Mouse (Mus musculus) embryonic facial prominence, embryonic 10.5 days (tissue): ENCODE results near the gene Klhl33. TPM values are rescaled to one million over a fixed set of nuclear protein-coding genes. Genes with fewer than 3 reads are reported as not detected.
"Not testable (repeated sequence)": the region's sequence is repeated elsewhere in the genome, so short reads cannot be mapped to it uniquely, and the experiment has no call there.

Experiments
- DNase-seq: peaks from one replicate; pipeline ENCODE4 v3.0.0-alpha.2; 2017; ENCODE audit warnings: low spot score
- H3K27ac ChIP-seq: fragments of 300-500 bp; sonication (generic); replicated peaks from 2 replicates; pipeline ENCODE4 v1.5.1; 2016; ENCODE audit warnings: mild to moderate bottlenecking
- H3K27me3 ChIP-seq: fragments of 300-500 bp; sonication (generic); replicated peaks from 2 replicates; pipeline ENCODE4 v1.6.1; 2016; ENCODE audit warnings: low read depth, mild to moderate bottlenecking; ENCODE audit not compliant: poor library complexity, severe bottlenecking
- H3K36me3 ChIP-seq: fragments of 300-500 bp; sonication (generic); replicated peaks from 2 replicates; pipeline ENCODE4 v1.6.1; 2016; ENCODE audit warnings: mild to moderate bottlenecking, moderate library complexity
- H3K4me1 ChIP-seq: fragments of 300-500 bp; sonication (generic); 2 replicates; pipeline ENCODE4 v1.6.1; 2016
- H3K4me3 ChIP-seq: fragments of 300-500 bp; sonication (generic); 2 replicates; pipeline ENCODE4 v1.5.1; 2016; ENCODE audit warnings: mild to moderate bottlenecking, moderate library complexity
- H3K9me3 ChIP-seq: fragments of 300-500 bp; sonication (generic); 2 replicates; pipeline ENCODE4 v1.6.1; 2016; ENCODE audit warnings: mild to moderate bottlenecking
- WGBS: fragments of 180-500 bp; shearing (Covaris S2); methylation state at CpG from one replicate; pipeline ENCODE4 v1.1.7; 2016; 5-methylcytosine and 5-hydroxymethylcytosine counted together
- polyA plus RNA-seq: library from polyadenylated mRNA; unstranded; fragments of >200 nt; fragmentation: Nextera tagmentation; extraction: Ambion mirVana; gene quantifications from 2 replicates; pipeline ENCODE4 v1.2.1, GENCODE M21; 2016

Klhl33 gene
- polyA plus RNA-seq, 1 experiment from 2014 or later: 0.19 TPM

DNA sequence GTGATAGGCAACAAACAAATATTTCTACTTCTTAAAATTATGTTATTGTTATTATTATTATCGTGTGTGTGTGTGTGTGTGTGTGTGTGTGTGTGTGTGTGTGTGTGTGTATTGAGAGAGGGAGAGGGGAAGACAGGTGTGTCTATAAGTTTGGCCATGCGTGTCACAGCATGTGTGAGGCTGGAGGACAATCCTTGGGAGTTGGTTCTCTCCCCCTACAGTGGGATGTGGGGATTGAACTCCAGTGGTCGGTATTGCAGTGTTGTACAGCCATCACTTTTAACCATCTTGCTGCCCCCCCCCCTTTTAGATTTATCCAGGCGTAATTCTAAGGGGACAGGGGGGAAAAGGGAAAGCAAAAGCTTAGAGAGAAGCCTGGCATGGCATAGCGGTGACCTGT, 28.7 kb downstream of the Klhl33 start:
- no peaks in the 10 kb centered on the region for H3K9me3 ChIP-seq
- no peaks in the 10 kb centered on the region for H3K27me3 ChIP-seq
- H3K4me1 ChIP-seq: peaks cover 11% of the 10 kb centered on the region
- no peak overlapping the region for H3K27ac ChIP-seq
- no peak for DNase-seq
- no peaks in the 10 kb centered on the region for H3K36me3 ChIP-seq
- WGBS: 92% methylated on average over 5 of the region's 5 CpGs
- H3K4me3 ChIP-seq: no peak overlapping the region

DNA sequence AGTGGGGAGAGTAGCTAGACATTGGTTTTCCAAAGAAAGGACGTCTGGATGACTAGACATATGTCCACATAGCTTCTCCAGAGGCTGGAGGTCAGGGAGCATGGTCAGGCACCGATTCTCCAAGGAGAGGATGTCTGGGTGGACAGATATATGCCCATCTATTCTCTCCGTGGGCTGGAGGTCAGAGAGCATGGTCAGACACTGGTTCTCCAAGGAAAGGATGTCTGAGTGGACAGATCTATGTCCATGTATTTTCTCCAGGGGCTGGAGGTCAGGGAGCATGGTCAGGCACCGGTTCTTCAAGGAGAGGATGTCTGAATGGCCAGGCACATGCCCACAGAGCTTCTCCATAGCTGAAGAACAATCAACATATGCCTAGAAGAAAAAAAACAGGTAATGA, 29.1 kb downstream of the Klhl33 start:
- Histone ChIP-seq H3K27me3 (no peaks in the 10 kb centered on the region), H3K9me3 (no peaks in the 10 kb centered on the region), H3K27ac (no peak overlapping the region), H3K4me1 (peaks cover 11% of the 10 kb centered on the region), H3K36me3 (no peaks in the 10 kb centered on the region; the same call in 1 of the 2 replicates), H3K4me3 (no peak overlapping the region)
- WGBS: 77% methylated on average over 4 of the region's 4 CpGs
- no peak for DNase-seq

DNA sequence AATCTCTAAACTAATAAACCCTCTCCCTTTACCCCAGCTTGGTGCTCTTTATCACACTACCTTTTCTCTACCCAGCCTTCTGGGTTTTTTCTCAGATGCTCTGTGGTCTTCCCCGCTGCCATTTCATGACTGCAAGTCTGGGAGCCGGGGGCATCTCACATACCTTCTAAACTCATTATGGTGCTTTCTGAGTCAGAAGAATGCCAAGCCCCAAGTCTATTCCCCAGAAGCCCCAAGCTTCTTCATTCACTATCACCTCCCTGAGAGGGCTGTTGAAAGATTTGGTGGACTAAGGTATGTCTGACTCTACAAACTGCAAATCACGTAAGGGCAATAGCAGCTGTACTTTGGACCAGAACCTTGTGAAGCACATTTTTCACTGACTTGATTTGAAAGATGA, 30.3 kb downstream of the Klhl33 start:
- no peak overlapping the region for H3K27ac ChIP-seq
- H3K4me1 ChIP-seq: peaks cover 11% of the 10 kb centered on the region
- no peak overlapping the region for H3K4me3 ChIP-seq
- H3K27me3 ChIP-seq: no peaks in the 10 kb centered on the region
- DNase-seq: no peak
- H3K9me3 ChIP-seq: no peaks in the 10 kb centered on the region
- H3K36me3 ChIP-seq: peaks cover 8% of the 10 kb centered on the region
- 91% methylated on average over 3 of the region's 3 CpGs for WGBS

- not testable (repeated sequence) for DNase-seq, H3K4me3 ChIP-seq, H3K4me1 ChIP-seq, H3K27ac ChIP-seq, H3K27me3 ChIP-seq, H3K9me3 ChIP-seq
- H3K36me3 ChIP-seq: peaks cover 17% of the 10 kb centered on the region
Measured at GRCm38 (mm10) chr14:50865005-50865404, 32.3 kb downstream of the Klhl33 start.

- WGBS: 91% methylated on average over 10 of the region's 10 CpGs
- no peak for DNase-seq
- Histone ChIP-seq H3K4me1 (no peaks in the 10 kb centered on the region), H3K27ac (no peak overlapping the region), H3K4me3 (no peak overlapping the region), H3K36me3 (peaks cover 25% of the 10 kb centered on the region), H3K27me3 (no peaks in the 10 kb centered on the region), H3K9me3 (no peaks in the 10 kb centered on the region)
Measured at GRCm38 (mm10) chr14:50862641-50863040, 34.7 kb downstream of the Klhl33 start.

GRCm38 (mm10) chr14:50855788-50856187, 41.5 kb downstream of the Klhl33 start:
- no peaks in the 10 kb centered on the region for H3K9me3 ChIP-seq
- H3K27ac ChIP-seq: no peak overlapping the region
- DNase-seq: no peak
- no peaks in the 10 kb centered on the region for H3K4me1 ChIP-seq
- peaks cover 25% of the 10 kb centered on the region for H3K36me3 ChIP-seq
- H3K4me3 ChIP-seq: no peak overlapping the region
- WGBS: 86% methylated on average over 5 of the region's 5 CpGs
- H3K27me3 ChIP-seq: no peaks in the 10 kb centered on the region

Other genes with a start within 250 kb of the Klhl33 start
- not detected in 2 replicates for gene Olfr747, start 204.3 kb downstream of the Klhl33 start, polyA plus RNA-seq
- gene Olfr748, start 190.1 kb downstream of the Klhl33 start, polyA plus RNA-seq: not detected in 2 replicates
- not detected in 2 replicates for gene Olfr749, start 152.4 kb downstream of the Klhl33 start, polyA plus RNA-seq
- gene Ttc5, start 112.0 kb downstream of the Klhl33 start, polyA plus RNA-seq: 104 and 107 TPM in 2 replicates
- not detected in 2 replicates for gene Ccnb1ip1, start 89.8 kb downstream of the Klhl33 start, polyA plus RNA-seq
- 68.0 and 68.7 TPM in 2 replicates for gene Parp2, start 89.7 kb downstream of the Klhl33 start, polyA plus RNA-seq
- gene Tep1, start 26.9 kb downstream of the Klhl33 start, polyA plus RNA-seq: 4.0 and 5.5 TPM in 2 replicates
- 178 and 185 TPM in 2 replicates for gene Osgep, start 27.4 kb upstream of the Klhl33 start, polyA plus RNA-seq
- gene Apex1, start 27.5 kb upstream of the Klhl33 start, polyA plus RNA-seq: 548 and 554 TPM in 2 replicates
- gene Pip4p1, start 33.3 kb upstream of the Klhl33 start, polyA plus RNA-seq: 43.5 and 43.6 TPM in 2 replicates
- gene Pnp, start 33.6 kb upstream of the Klhl33 start, polyA plus RNA-seq: 74.5 and 78.8 TPM in 2 replicates
- not detected in 2 replicates for gene Gm49342, start 47.0 kb upstream of the Klhl33 start, polyA plus RNA-seq
- gene Pnp2, start 58.5 kb upstream of the Klhl33 start, polyA plus RNA-seq: 0.39 and 0.84 TPM in 2 replicates
- gene Rnase10, start 110.2 kb upstream of the Klhl33 start, polyA plus RNA-seq: not detected in 2 replicates
- gene Rnase9, start 144.4 kb upstream of the Klhl33 start, polyA plus RNA-seq: not detected in 2 replicates
- gene Rnase11, start 152.7 kb upstream of the Klhl33 start, polyA plus RNA-seq: not detected in 2 replicates
- not detected in 2 replicates for gene Rnase12, start 160.2 kb upstream of the Klhl33 start, polyA plus RNA-seq
- not detected in 2 replicates for gene Olfr750, start 176.9 kb upstream of the Klhl33 start, polyA plus RNA-seq
- 8.3 and 9.0 TPM in 2 replicates for gene Rnase4, start 193.6 kb upstream of the Klhl33 start, polyA plus RNA-seq
- 2.3 and 3.5 TPM in 2 replicates for gene Ang, start 193.6 kb upstream of the Klhl33 start, polyA plus RNA-seq
- 0.10 and 0.17 TPM in 2 replicates for gene Eddm3b, start 216.9 kb upstream of the Klhl33 start, polyA plus RNA-seq
- not detected in 2 replicates for gene Rnase6, start 226.4 kb upstream of the Klhl33 start, polyA plus RNA-seq
- 0.15 TPM in 1 of 2 replicates, not detected in the other for gene Rnase1, start 249.3 kb upstream of the Klhl33 start, polyA plus RNA-seq